Mouse (Mus musculus) hindbrain, embryonic 11.5 days (tissue): ENCODE measurements around the gene Dnttip2. TPM values are rescaled to one million over a fixed set of nuclear protein-coding genes. Genes with fewer than 3 reads are reported as not detected.
"Not testable (repeated sequence)": the region's sequence is repeated elsewhere in the genome, so short reads cannot be mapped to it uniquely, and the experiment has no call there.

Experiments
- ATAC-seq: fragments of 200-750 bp; cut with Nextera tagmentation; 2 replicates; pipeline ENCODE4 v1.8.0; 2017; ENCODE audit warnings: mild to moderate bottlenecking, moderate TSS enrichment, moderate library complexity; ENCODE audit not compliant: low FRiP score
- DNase-seq: peaks from one replicate; pipeline ENCODE4 v3.0.0-alpha.2; 2015; ENCODE audit warnings: low spot score
- H3K27ac ChIP-seq: fragments of 300-500 bp; sonication (generic); 2 replicates; pipeline ENCODE4 v1.5.1; 2014; ENCODE audit warnings: mild to moderate bottlenecking, low read depth, low read length
- H3K27me3 ChIP-seq: fragments of 300-500 bp; sonication (generic); 2 replicates; pipeline ENCODE4 v1.6.1; 2014; ENCODE audit warnings: mild to moderate bottlenecking, low read length, moderate library complexity, mixed read lengths; ENCODE audit not compliant: control insufficient read depth, insufficient read depth
- H3K36me3 ChIP-seq: fragments of 300-500 bp; sonication (generic); 2 replicates; pipeline ENCODE4 v1.6.1; 2014; ENCODE audit warnings: mild to moderate bottlenecking, low read length, moderate library complexity, mixed read lengths; ENCODE audit not compliant: control insufficient read depth, insufficient read depth
- H3K4me1 ChIP-seq: fragments of 300-500 bp; sonication (generic); replicated peaks from 2 replicates; pipeline ENCODE4 v1.6.1; 2014; ENCODE audit warnings: low read length, mixed read lengths; ENCODE audit not compliant: control insufficient read depth, insufficient read depth
- H3K4me2 ChIP-seq: fragments of 300-500 bp; sonication (generic); replicated peaks from 2 replicates; pipeline ENCODE4 v1.6.1; 2014; ENCODE audit warnings: mild to moderate bottlenecking, low read depth, low read length
- H3K4me3 ChIP-seq: fragments of 300-500 bp; sonication (generic); 2 replicates; pipeline ENCODE4 v1.5.1; 2014; ENCODE audit warnings: low read depth, low read length
- H3K9ac ChIP-seq: fragments of 300-500 bp; sonication (generic); 2 replicates; pipeline ENCODE4 v1.6.1; 2014; ENCODE audit warnings: low read depth, low read length
- H3K9me3 ChIP-seq: fragments of 300-500 bp; sonication (generic); 2 replicates; pipeline ENCODE4 v1.6.1; 2016; ENCODE audit warnings: low read length; ENCODE audit not compliant: control insufficient read depth
- WGBS: fragments of 180-500 bp; shearing (Covaris S2); extraction: QIAGEN DNeasy Blood & Tissue Kit; methylation state at CpG from one replicate; pipeline ENCODE4 v1.1.7; 2014; 5-methylcytosine and 5-hydroxymethylcytosine counted together
- polyA plus RNA-seq: library from polyadenylated mRNA; unstranded; fragments of >200 nt; fragmentation: Nextera tagmentation; extraction: Ambion mirVana; gene quantifications from 2 replicates; pipeline ENCODE4 v1.2.1, GENCODE M21; 2014

Gene Dnttip2
- polyA plus RNA-seq, 1 experiment from 2014 or later, result 92.5 TPM

DNA sequence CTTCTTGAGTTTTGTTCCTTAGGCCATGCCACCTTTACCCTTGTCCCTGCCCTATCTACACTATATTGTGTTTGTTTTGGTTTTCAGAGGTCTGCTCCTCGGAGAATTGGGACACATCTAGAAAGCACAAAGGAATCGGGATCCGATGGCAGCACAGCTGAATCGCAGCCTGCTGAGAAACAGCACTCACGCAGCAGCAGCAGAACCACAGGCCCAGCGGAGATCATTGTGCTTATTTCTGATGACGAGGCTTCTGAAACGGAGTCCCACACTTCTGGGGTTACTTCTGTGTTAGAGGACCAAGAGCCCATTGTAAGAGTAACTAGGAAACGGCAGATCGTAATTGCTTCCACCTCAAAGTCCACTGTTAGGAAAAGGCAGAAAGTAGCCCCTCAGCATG, 923 bp downstream of the Dnttip2 start:
- 76% methylated on average over 10 of the region's 10 CpGs for WGBS
- Histone ChIP-seq H3K4me2 (peak overlapping the region; percentile 74), H3K9me3 (no peaks in the 10 kb centered on the region), H3K9ac (peak overlapping the region; percentile 94; the same call in 1 of the 2 replicates), H3K4me1 (peaks cover 5% of the 10 kb centered on the region), H3K36me3 (no peaks in the 10 kb centered on the region), H3K27me3 (no peaks in the 10 kb centered on the region), H3K4me3 (peak overlapping the region; percentile 91), H3K27ac (no peak overlapping the region)
- ATAC-seq, result no peak
- DNase-seq, result no peak

DNA sequence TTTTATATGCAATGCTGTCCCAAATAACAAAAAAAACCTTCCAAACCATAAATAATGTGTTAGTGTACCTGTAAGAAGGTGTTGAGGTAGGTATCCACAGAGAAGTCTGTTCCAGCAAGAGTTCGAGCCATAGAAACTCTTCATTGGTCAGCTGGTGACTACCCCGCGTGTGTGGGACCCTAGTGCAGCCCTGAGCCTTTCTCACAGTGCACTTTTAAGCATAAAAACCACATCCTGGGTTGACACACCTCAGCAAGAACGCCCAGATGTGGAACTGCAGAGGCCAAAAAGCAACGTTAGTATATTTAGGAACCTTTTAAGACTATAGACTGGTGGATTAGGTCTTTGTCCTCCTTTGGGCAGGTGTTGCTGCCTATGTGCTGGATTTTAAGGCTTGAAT, 13.0 kb downstream of the Dnttip2 start:
- Histone ChIP-seq H3K36me3 (peaks cover 13% of the 10 kb centered on the region; the same call in 1 of the 2 replicates), H3K9me3 (no peaks in the 10 kb centered on the region), H3K4me1 (no peaks in the 10 kb centered on the region), H3K27me3 (no peaks in the 10 kb centered on the region), H3K4me2 (no peak overlapping the region), H3K9ac (no peak overlapping the region), H3K27ac (no peak overlapping the region), H3K4me3 (no peak overlapping the region)
- no peak for ATAC-seq
- 80% methylated on average over 5 of the region's 5 CpGs for WGBS
- no peak for DNase-seq

GRCm38 (mm10) chr3:122288613-122289195, 14.5 kb downstream of the Dnttip2 start:
- H3K4me3 ChIP-seq, result no peak overlapping the region
- H3K36me3 ChIP-seq, result 0 out of 2 replicates have a peak, but pooled peaks cover 2% of the 10 kb centered on the region
- no peaks in the 10 kb centered on the region for H3K4me1 ChIP-seq
- H3K27ac ChIP-seq, result no peak overlapping the region
- ATAC-seq (no peak), DNase-seq (no peak)
- no peak overlapping the region for H3K9ac ChIP-seq
- WGBS, result 89% methylated on average over 5 of the region's 5 CpGs
- no peak overlapping the region for H3K4me2 ChIP-seq
- no peaks in the 10 kb centered on the region for H3K27me3 ChIP-seq
- no peaks in the 10 kb centered on the region for H3K9me3 ChIP-seq

GRCm38 (mm10) chr3:122289344-122289743, 15.2 kb downstream of the Dnttip2 start:
- not testable (repeated sequence) for DNase-seq, H3K9me3 ChIP-seq, H3K4me3 ChIP-seq, H3K4me1 ChIP-seq, H3K9ac ChIP-seq, ATAC-seq, H3K4me2 ChIP-seq, H3K36me3 ChIP-seq, H3K27me3 ChIP-seq, H3K27ac ChIP-seq
- 79% methylated on average over 3 of the region's 4 CpGs for WGBS

DNA sequence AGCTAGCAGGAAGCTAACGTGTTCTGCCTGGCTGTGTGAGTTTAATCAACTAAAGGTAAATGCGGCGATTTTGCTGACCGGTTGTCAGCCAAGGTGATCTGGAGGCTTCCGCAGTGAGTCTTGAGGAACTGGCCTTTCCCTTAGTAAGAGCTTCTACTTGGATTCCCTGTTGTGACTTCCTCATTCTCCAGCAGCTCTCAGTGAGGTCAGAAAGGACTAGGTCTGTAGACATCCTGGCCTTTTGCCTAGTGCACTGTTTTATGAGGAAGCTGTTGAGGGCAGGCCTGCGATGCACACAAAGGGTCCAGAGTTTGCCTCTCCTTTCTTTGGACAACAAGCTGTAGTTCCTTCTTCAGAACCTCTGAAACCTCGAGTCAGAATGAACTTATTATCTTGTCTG, 16.5 kb downstream of the Dnttip2 start:
- no peaks in the 10 kb centered on the region for H3K4me1 ChIP-seq
- H3K27me3 ChIP-seq, result no peaks in the 10 kb centered on the region
- no peak overlapping the region for H3K9ac ChIP-seq
- H3K36me3 ChIP-seq, result no peaks in the 10 kb centered on the region
- no peak overlapping the region for H3K4me2 ChIP-seq
- no peak overlapping the region for H3K4me3 ChIP-seq
- no peak overlapping the region for H3K27ac ChIP-seq
- no peak for DNase-seq
- ATAC-seq, result no peak
- WGBS, result 84% methylated on average over 7 of the region's 7 CpGs
- no peaks in the 10 kb centered on the region for H3K9me3 ChIP-seq

DNA sequence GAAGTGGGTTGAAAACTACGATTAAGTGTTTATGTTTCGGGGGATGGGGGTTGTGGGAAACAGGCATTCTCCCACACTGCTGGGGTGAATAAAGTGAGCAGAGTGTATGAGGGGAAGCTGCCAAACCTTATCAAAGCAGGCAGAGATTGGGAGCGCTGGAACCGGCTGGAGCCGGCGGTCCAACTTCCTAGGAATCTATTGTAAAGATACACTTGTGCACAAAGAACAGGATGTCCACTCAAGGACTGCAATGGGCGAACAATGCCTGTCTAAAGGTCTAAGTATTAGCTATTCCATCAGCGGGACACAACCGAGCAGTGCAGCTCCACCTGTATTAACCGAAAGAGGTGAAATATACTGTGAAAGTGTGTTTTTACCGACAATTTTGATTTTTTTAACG, 17.6 kb downstream of the Dnttip2 start:
- H3K27ac ChIP-seq, result no peak overlapping the region
- no peak overlapping the region for H3K4me2 ChIP-seq
- DNase-seq (no peak), ATAC-seq (no peak)
- H3K27me3 ChIP-seq, result no peaks in the 10 kb centered on the region
- H3K36me3 ChIP-seq, result no peaks in the 10 kb centered on the region
- no peak overlapping the region for H3K9ac ChIP-seq
- no peaks in the 10 kb centered on the region for H3K4me1 ChIP-seq
- H3K9me3 ChIP-seq, result no peaks in the 10 kb centered on the region
- 57% methylated on average over 12 of the region's 12 CpGs for WGBS
- H3K4me3 ChIP-seq, result no peak overlapping the region

DNA sequence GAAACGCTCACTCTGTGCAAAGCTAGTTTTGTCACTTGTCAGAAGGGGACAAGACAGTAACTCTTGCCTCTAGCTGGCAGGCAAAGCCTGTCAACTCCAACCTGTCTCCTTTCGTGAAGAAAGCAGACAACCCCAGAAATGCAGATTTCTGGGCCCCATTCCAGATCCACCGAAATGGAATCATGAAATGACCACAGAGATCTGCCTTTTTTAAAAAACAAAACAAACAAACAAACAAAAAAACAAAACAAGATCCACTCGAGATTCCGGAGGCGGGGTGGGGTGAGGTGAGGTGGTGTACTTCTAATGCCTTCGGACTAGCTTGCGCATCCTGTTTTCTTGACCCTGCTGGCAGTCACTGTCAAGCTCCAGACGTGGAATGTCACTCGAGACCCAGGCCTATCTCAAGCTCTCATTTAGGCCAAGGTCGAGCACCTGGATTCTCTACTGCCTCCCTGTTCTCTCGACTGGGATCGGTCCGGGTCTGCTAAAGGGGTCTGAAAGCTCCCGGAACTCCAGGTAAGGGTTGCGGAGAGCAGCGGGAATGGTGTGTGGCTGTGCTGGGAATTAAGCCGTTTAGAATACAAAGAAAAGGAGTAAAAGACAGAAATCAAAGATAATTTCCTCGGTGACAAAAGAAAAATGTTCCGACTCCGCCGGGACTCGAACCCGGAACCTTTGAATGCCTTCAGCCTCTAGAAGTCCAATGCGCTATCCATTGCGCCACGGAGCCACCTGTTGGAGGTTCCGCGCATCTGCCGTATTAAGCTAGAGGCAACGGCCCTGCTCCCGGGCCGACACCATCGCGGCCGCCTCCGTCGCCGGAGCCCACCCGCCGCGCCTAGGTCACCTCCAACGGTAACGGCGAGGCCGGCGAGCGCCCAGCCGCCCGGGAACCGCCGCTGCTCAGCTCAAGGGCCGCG, 18.4 kb downstream of the Dnttip2 start:
- Histone ChIP-seq H3K9ac (peak overlapping the region; percentile 96), H3K4me3 (peak overlapping the region; percentile 81), H3K4me2 (peak overlapping the region; percentile 63), H3K36me3 (no peaks in the 10 kb centered on the region), H3K9me3 (no peaks in the 10 kb centered on the region), H3K27ac (peak overlapping the region; percentile 99), H3K27me3 (no peaks in the 10 kb centered on the region), H3K4me1 (no peaks in the 10 kb centered on the region)
- DNase-seq, result peak; percentile 97
- WGBS, result 6% methylated on average over 54 of the region's 54 CpGs
- ATAC-seq, result peak; percentile 74

DNA sequence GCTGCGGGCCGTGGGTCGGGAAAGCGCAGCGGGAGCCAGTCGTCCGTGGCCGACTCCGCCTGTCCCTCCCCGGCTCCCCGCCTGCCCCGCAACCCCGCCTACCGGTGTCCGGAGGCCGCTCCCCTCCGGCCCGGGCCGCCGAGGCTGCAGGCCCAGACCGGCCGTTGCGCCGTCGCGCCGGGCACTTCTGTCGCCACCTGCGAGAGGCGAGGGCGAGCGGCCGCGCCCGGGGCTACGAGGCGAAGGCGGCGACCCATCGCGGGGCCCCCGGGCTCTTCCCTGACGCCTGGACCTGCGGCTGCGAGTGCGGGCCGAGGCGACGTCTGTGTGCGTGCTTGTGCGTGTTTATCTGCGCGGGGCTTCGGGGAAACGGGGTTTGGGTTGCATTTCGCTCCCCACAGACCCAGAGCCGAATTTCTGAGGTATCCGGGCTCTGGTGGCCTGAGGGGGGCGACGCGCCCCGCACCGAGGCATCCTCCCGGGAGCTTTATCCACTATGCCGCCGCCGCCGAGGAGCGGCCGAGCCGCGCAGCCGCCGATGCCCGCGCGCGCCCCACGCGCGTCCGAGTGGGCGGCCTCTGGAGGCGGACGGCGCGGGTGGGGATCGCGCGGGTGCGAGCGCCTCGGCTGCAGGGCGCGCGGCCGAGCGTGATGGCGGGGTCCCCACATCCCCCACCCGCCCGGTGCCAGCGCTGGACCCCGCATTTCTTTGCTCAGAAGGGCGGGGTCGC, 19.2 kb downstream of the Dnttip2 start:
- WGBS, result under 1% methylated on average over 83 of the region's 105 CpGs

More for the DNA sequence above, 19.2 kb downstream of the Dnttip2 start:
- peak overlapping the region; percentile 81 for H3K4me3 ChIP-seq
- H3K9ac ChIP-seq, result peak overlapping the region; percentile 96
- no peaks in the 10 kb centered on the region for H3K4me1 ChIP-seq
- H3K36me3 ChIP-seq, result no peaks in the 10 kb centered on the region
- peak overlapping the region; percentile 99 for H3K27ac ChIP-seq
- ATAC-seq (peak; percentile 71), DNase-seq (peak; percentile 83)
- no peaks in the 10 kb centered on the region for H3K9me3 ChIP-seq
- peak overlapping the region; percentile 63 for H3K4me2 ChIP-seq
- H3K27me3 ChIP-seq, result no peaks in the 10 kb centered on the region
